Mouse (Mus musculus) heart, postnatal 0 days (tissue): ENCODE results near the gene Smarca2.

ENCODE experiments used
- CTCF ChIP-seq: IDR thresholded peaks from 2 replicates; pipeline ENCODE4 v1.5.1; 2016; ENCODE audit warnings: antibody characterized with exemption, control low read depth, low read depth
- EP300 ChIP-seq: IDR thresholded peaks from 2 replicates; pipeline ENCODE4 v1.6.1; 2016; ENCODE audit warnings: antibody characterized with exemption, low read depth

DNA sequence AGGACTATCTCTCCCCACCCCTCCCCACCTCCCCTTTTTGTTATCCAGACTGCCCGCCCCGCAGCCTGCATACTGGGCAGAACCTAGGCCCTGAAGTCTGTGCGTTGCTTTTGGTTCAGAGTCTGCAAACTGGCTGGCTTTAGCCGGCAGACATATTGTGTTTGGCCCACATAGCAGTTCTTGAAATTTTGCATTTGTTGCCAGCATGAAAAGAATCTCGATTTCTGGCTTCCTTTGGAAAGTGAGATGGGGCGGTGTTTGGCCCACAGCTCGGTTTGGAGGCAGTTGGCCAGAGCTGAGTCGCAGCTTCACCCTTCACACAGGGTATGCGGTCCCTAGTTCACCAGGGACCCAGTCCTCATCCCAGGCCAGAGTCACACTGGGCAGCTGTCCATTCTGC lies 111.4 kb downstream of the Smarca2 start:
- TF ChIP-seq EP300 = no peak
- TF ChIP-seq CTCF = no peak
